Mouse (Mus musculus): ENCODE measurements around the gene Ndufb5. TPM values are rescaled to one million over a fixed set of nuclear protein-coding genes. Genes with fewer than 3 reads are reported as not detected.

Ndufb5 gene
- polyA plus RNA-seq (2012; fragmentation: generic; extraction: Trizol) = 224 TPM

- Histone ChIP-seq H3K36me3 (ENCODE audit: control insufficient read depth, insufficient read depth) (peaks cover 14% of the 10 kb centered on the region), H3K4me3 (peak within 1 kb of the TSS; percentile 74)
Measured at GRCm38 (mm10) chr3:32736244-32737171, at the start of gene Ndufb5. TSS of gene Ndufb5 (plus strand) at chr3:32736990.

DNA sequence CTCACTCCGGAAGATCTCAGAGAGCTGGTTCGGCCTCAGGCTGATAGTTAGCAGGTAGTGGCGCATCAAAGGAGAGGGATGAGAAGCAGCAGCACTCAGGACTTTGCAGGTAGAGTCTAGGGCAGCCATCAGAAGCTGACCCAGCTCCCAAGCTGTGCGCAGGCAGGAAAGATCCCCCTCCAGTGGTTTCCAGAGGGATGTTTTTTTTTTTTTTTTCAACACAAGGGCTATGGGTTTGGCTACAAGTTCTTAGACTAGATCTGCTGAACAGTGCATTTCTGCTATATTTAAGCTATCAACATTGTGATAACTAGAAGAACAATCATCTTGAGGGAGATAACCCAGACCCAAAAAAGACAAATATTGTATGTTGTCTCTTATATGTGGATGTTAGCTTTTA lies 49.6 kb upstream of the Ndufb5 start:
- Histone ChIP-seq H3K4me2 (ENCODE audit: low read depth) (no peak overlapping the region), H3K79me2 (ENCODE audit: control insufficient read depth, insufficient read depth) (no peaks in the 10 kb centered on the region), H3K4me3 (no peak overlapping the region), H3K27me3 (ENCODE audit: control insufficient read depth, insufficient read depth, insufficient read length) (no peaks in the 10 kb centered on the region), H3K36me3 (ENCODE audit: control insufficient read depth, insufficient read depth) (no peaks in the 10 kb centered on the region), H3ac (ENCODE audit: control insufficient read depth, insufficient read length) (no peak overlapping the region)
- TF ChIP-seq REST (IDR thresholded peaks at IDR 0.05; ENCODE audit: insufficient read depth, insufficient read length) (no peak), MAX (IDR thresholded peaks at IDR 0.05; ENCODE audit: low read depth) (no peak), POLR2AphosphoS2 (IDR thresholded peaks at IDR 0.05; ENCODE audit: insufficient read length, low read depth) (no peak), POLR2A (IDR thresholded peaks at IDR 0.05; ENCODE audit: insufficient read length, low read depth) (no peak), USF1 (IDR thresholded peaks at IDR 0.05; ENCODE audit: low read depth) (no peak), CEBPB (IDR thresholded peaks at IDR 0.05; ENCODE audit: insufficient read depth, poor library complexity, severe bottlenecking) (no peak)

More at GRCm38 (mm10) chr3:32736244-32737171, at the start of gene Ndufb5:
- peak within 1 kb of the TSS; percentile 95 for H3K4me2 ChIP-seq (ENCODE audit: low read depth)
- H3K79me2 ChIP-seq (ENCODE audit: control insufficient read depth, insufficient read depth) = peaks cover 63% of the 10 kb centered on the region
- peak; percentile 82 for TF ChIP-seq POLR2AphosphoS2 (IDR thresholded peaks at IDR 0.05; ENCODE audit: insufficient read length, low read depth)
- peak in 1 of 3 experiments; percentile 30 for TF ChIP-seq MYOG (IDR thresholded peaks at IDR 0.05; ENCODE audit: control insufficient read depth in 1 of 3, insufficient read depth in 1 of 3, insufficient read length in 2 of 3, low read depth in 2 of 3)
- TF ChIP-seq TCF12 (IDR thresholded peaks at IDR 0.05; ENCODE audit: insufficient read depth, poor library complexity, severe bottlenecking) = no peak
- TF ChIP-seq MAX (IDR thresholded peaks at IDR 0.05; ENCODE audit: low read depth) = no peak
- no peak for TF ChIP-seq USF1 (IDR thresholded peaks at IDR 0.05; ENCODE audit: low read depth)
- no peak for TF ChIP-seq REST (IDR thresholded peaks at IDR 0.05; ENCODE audit: insufficient read depth, insufficient read length)
- TF ChIP-seq E2F4 (IDR thresholded peaks at IDR 0.05; ENCODE audit: insufficient read depth) = no peak
- TF ChIP-seq SRF (IDR thresholded peaks at IDR 0.05; ENCODE audit: control insufficient read depth, insufficient read length, low read depth) = peak; percentile 66
- TF ChIP-seq MYOD1 (IDR thresholded peaks at IDR 0.05; ENCODE audit: control insufficient read depth in 1 of 3, insufficient read length in 2 of 3, low read depth in 2 of 3) = peak in 1 of 3 experiments; percentile 6
- no peak for TF ChIP-seq CEBPB (IDR thresholded peaks at IDR 0.05; ENCODE audit: insufficient read depth, poor library complexity, severe bottlenecking)
- TF ChIP-seq POLR2A (IDR thresholded peaks at IDR 0.05; ENCODE audit: insufficient read length, low read depth) = peak; percentile 92
- no peak for TF ChIP-seq TCF3 (IDR thresholded peaks at IDR 0.05; ENCODE audit: insufficient read length, low read depth)
- no peaks in the 10 kb centered on the region for H3K27me3 ChIP-seq (ENCODE audit: control insufficient read depth, insufficient read depth, insufficient read length)
- H3ac ChIP-seq (ENCODE audit: control insufficient read depth, insufficient read length) = peak within 1 kb of the TSS; percentile 81

DNA sequence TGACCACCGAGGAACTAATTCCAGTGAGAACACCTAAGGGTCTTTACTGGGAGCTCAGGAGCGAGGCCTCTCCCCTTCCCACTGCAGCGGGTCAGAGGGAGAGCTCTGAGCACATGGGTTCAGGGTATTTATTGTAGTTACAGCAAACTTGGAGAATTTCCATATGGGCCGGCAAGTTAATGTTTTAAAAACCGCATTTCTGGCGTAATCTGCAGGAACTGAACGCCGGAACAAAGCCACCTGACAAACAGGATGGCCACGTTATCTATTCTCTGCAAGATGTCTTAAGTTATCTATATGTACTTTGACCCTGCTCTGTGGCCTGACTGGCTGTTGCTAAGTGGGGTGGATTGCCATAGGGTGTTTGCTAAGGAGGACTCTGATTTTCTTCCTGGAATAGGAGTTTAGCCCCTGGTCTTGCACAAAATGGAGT lies 47.2 kb upstream of the Ndufb5 start:
- TF ChIP-seq REST (IDR thresholded peaks at IDR 0.05; ENCODE audit: insufficient read depth, insufficient read length) (no peak), MYOD1 (IDR thresholded peaks at IDR 0.05; ENCODE audit: control insufficient read depth in 1 of 3, insufficient read length in 2 of 3, low read depth in 2 of 3) (no peak), MAX (IDR thresholded peaks at IDR 0.05; ENCODE audit: low read depth) (no peak), MYOG (IDR thresholded peaks at IDR 0.05; ENCODE audit: control insufficient read depth in 1 of 3, insufficient read depth in 1 of 3, insufficient read length in 2 of 3, low read depth in 2 of 3) (no peak), POLR2A (IDR thresholded peaks at IDR 0.05; ENCODE audit: insufficient read length, low read depth) (no peak), POLR2AphosphoS2 (IDR thresholded peaks at IDR 0.05; ENCODE audit: insufficient read length, low read depth) (no peak), TCF12 (IDR thresholded peaks at IDR 0.05; ENCODE audit: insufficient read depth, poor library complexity, severe bottlenecking) (no peak), CEBPB (IDR thresholded peaks at IDR 0.05; ENCODE audit: insufficient read depth, poor library complexity, severe bottlenecking) (no peak), TCF3 (IDR thresholded peaks at IDR 0.05; ENCODE audit: insufficient read length, low read depth) (no peak)
- Histone ChIP-seq H3K27me3 (ENCODE audit: control insufficient read depth, insufficient read depth, insufficient read length) (no peaks in the 10 kb centered on the region), H3K79me2 (ENCODE audit: control insufficient read depth, insufficient read depth) (no peaks in the 10 kb centered on the region), H3K36me3 (ENCODE audit: control insufficient read depth, insufficient read depth) (no peaks in the 10 kb centered on the region), H3K4me3 (no peak overlapping the region), H3K4me2 (ENCODE audit: low read depth) (no peak overlapping the region), H3ac (ENCODE audit: control insufficient read depth, insufficient read length) (no peak overlapping the region)

DNA sequence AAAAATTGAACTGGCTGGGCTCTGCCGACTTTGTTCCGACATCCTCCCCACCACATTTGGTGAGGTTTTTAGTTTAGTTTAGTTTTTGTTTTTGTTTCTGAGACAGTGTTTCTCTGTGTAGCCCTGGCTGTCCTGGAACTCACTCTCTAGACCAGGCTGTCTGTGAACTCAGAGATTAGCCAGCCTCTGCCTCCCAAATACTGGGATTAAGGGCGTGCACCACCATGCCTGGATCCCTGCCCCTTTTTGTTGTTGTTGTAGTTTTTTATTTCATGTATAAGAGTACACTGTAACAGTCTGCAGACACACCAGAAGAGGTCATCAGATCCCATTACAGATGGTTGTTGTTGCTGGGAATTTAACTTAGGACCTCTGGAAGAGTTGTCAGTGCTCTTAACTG lies 46.8 kb upstream of the Ndufb5 start:
- H3K27me3 ChIP-seq (ENCODE audit: control insufficient read depth, insufficient read depth, insufficient read length) = no peaks in the 10 kb centered on the region
- no peaks in the 10 kb centered on the region for H3K79me2 ChIP-seq (ENCODE audit: control insufficient read depth, insufficient read depth)
- no peaks in the 10 kb centered on the region for H3K36me3 ChIP-seq (ENCODE audit: control insufficient read depth, insufficient read depth)
- TF ChIP-seq MYOG (IDR thresholded peaks at IDR 0.05; ENCODE audit: control insufficient read depth in 1 of 3, insufficient read depth in 1 of 3, insufficient read length in 2 of 3, low read depth in 2 of 3) = no peak
- TF ChIP-seq USF1 (IDR thresholded peaks at IDR 0.05; ENCODE audit: low read depth) = no peak
- TF ChIP-seq POLR2A (IDR thresholded peaks at IDR 0.05; ENCODE audit: insufficient read length, low read depth) = no peak
- no peak for TF ChIP-seq TCF3 (IDR thresholded peaks at IDR 0.05; ENCODE audit: insufficient read length, low read depth)
- no peak for TF ChIP-seq MYOD1 (IDR thresholded peaks at IDR 0.05; ENCODE audit: control insufficient read depth in 1 of 3, insufficient read length in 2 of 3, low read depth in 2 of 3)
- no peak for TF ChIP-seq CEBPB (IDR thresholded peaks at IDR 0.05; ENCODE audit: insufficient read depth, poor library complexity, severe bottlenecking)
- H3K4me2 ChIP-seq (ENCODE audit: low read depth) = no peak overlapping the region
- H3K4me3 ChIP-seq = no peak overlapping the region
- H3ac ChIP-seq (ENCODE audit: control insufficient read depth, insufficient read length) = no peak overlapping the region
